Mouse (Mus musculus): ENCODE measurements at regions not wholly inside any gene's neighbourhood (a gene's known extent, or its start where the extent isn't known, plus 50 kb on each side); places are given as distances from the start of the nearest gene placed in this dataset.

DNA sequence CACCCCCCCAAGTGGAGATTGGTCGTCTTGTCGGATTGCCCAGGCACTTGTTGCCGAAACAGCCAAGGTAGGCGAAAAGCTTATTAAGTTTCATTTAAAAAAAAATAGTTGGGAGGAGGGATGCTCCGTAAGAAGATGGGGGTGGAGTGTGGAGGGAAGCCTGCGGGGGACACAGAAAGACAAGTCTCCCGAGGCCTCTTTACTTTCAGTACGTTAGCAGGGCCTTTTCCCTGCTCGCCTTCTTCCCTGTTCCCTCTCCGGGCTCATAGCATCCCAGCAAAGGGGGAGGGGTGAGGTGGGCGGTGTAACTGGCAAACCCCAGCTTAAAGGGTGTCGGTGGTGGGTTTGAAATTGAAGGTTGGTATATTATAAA, 131.5 kb upstream of the Ubr2 start:
- TF ChIP-seq CTCF (IDR thresholded peaks at IDR 0.05; ENCODE audit: low read depth, low read length): no peak
- no peak for TF ChIP-seq GATA1 (IDR thresholded peaks at IDR 0.05; ENCODE audit: borderline replicate concordance, low read length)
- no peak for TF ChIP-seq POLR2AphosphoS5 (IDR thresholded peaks at IDR 0.05; ENCODE audit: insufficient replicate concordance, low read depth, low read length)
- TF ChIP-seq TAL1 (conservative IDR thresholded peaks at IDR 0.05; ENCODE audit: low read depth, low read length): no peak
- no peak for TF ChIP-seq GATA2 (IDR thresholded peaks at IDR 0.05; ENCODE audit: borderline replicate concordance, low read depth, low read length)
